Mouse (Mus musculus) forebrain, embryonic 15.5 days (tissue): Measurements from ENCODE around the gene Rtraf. TPM values are rescaled to one million over a fixed set of nuclear protein-coding genes. Genes with fewer than 3 reads are reported as not detected.
A peak's percentile ranks its signal among the peaks of the same experiment; 100 is the strongest.

Experiments used
- ATAC-seq: fragments of 200-750 bp; cut with Nextera tagmentation; replicated peaks from 2 replicates; pipeline ENCODE4 v1.8.0; 2017; ENCODE audit warnings: mild to moderate bottlenecking, moderate TSS enrichment, moderate library complexity
- H3K27ac ChIP-seq: fragments of 300-500 bp; sonication (generic); replicated peaks from 2 replicates; pipeline ENCODE4 v1.5.1; 2015; ENCODE audit warnings: mild to moderate bottlenecking, inconsistent platforms
- H3K27me3 ChIP-seq: fragments of 300-500 bp; sonication (generic); 2 replicates; pipeline ENCODE4 v1.6.1; 2015; ENCODE audit warnings: inconsistent platforms
- H3K36me3 ChIP-seq: fragments of 300-500 bp; sonication (generic); 2 replicates; pipeline ENCODE4 v1.6.1; 2015; ENCODE audit warnings: mild to moderate bottlenecking, inconsistent platforms
- H3K4me1 ChIP-seq: fragments of 300-500 bp; sonication (generic); 2 replicates; pipeline ENCODE4 v1.6.1; 2015; ENCODE audit warnings: inconsistent platforms
- H3K4me2 ChIP-seq: fragments of 300-500 bp; sonication (generic); replicated peaks from 2 replicates; pipeline ENCODE4 v1.6.1; 2015; ENCODE audit warnings: mild to moderate bottlenecking, inconsistent platforms
- H3K4me3 ChIP-seq: fragments of 300-500 bp; sonication (generic); 2 replicates; pipeline ENCODE4 v1.5.1; 2015; ENCODE audit warnings: mild to moderate bottlenecking, inconsistent platforms
- H3K9ac ChIP-seq: fragments of 300-500 bp; sonication (generic); replicated peaks from 2 replicates; pipeline ENCODE4 v1.6.1; 2015; ENCODE audit warnings: mild to moderate bottlenecking, inconsistent platforms
- H3K9me3 ChIP-seq: fragments of 300-500 bp; sonication (generic); 2 replicates; pipeline ENCODE4 v1.6.1; 2016; ENCODE audit warnings: inconsistent platforms
- WGBS: fragments of 180-500 bp; shearing (Covaris S2); methylation state at CpG from one replicate; pipeline ENCODE4 v1.1.7; 2015; ENCODE audit warnings: mixed read lengths; 5-methylcytosine and 5-hydroxymethylcytosine counted together
- polyA plus RNA-seq: library from polyadenylated mRNA; unstranded; fragments of >200 nt; fragmentation: Nextera tagmentation; extraction: Ambion mirVana; gene quantifications from 2 replicates; pipeline ENCODE4 v1.2.1, GENCODE M21; 2015

Gene Rtraf
- polyA plus RNA-seq, 1 experiment from 2014 or later = 190 TPM

DNA sequence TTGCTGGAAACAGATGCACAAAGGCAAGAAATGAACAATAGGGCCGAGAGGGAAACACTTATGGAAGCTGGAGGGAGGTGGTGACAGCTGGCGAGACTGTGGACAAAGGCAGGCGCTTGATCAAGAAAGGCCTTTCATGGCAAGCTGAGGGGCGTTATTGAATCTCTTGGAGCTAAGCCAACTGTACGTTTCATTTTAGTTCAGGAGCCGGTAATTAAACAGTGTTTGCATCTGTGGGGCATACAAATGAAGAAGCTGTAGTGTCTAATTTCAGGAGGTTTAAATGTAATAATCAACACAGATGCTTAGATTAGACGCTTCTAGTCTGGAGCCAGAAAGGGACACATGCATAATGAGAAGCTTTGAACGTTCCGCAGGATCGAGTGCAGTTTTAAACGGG lies 1.9 kb upstream of the Rtraf start:
- Histone ChIP-seq H3K27ac (peak overlapping the region; percentile 91), H3K27me3 (no peaks in the 10 kb centered on the region), H3K9me3 (no peaks in the 10 kb centered on the region), H3K4me3 (no peak overlapping the region), H3K9ac (no peak overlapping the region; the same call in 1 of the 2 replicates), H3K36me3 (peaks cover 12% of the 10 kb centered on the region), H3K4me1 (peaks cover 39% of the 10 kb centered on the region), H3K4me2 (peak overlapping the region; percentile 13)
- 2% methylated on average over 11 of the region's 11 CpGs for WGBS
- ATAC-seq = peak; percentile 63

DNA sequence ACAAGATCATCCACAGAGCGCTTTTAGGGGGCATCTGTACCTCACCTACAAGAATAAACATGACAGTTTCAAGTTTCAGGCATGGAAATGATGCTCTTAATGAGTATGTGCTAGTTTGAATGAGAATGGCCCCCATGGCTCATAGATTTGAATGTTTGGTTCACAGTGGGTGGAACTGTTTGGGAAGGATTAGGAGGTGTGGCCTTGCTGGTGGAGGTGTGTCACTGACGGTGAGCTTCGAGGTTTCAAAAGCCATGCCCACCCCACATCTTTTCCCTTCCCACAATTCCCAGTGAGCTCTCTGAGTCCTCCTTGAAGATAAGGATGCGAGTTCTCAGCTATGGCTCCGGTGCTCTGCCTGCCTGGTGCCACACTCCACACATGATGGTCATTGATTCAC lies 1.9 kb downstream of the Rtraf start:
- Histone ChIP-seq H3K4me1 (peaks cover 50% of the 10 kb centered on the region), H3K4me2 (0 out of 2 replicates have a peak overlapping the region, but pooled peaks have one; percentile 3), H3K27me3 (no peaks in the 10 kb centered on the region), H3K4me3 (no peak overlapping the region), H3K27ac (no peak overlapping the region), H3K36me3 (peaks cover 34% of the 10 kb centered on the region), H3K9ac (no peak overlapping the region), H3K9me3 (no peaks in the 10 kb centered on the region)
- 94% methylated on average over 5 of the region's 5 CpGs for WGBS
- no peak for ATAC-seq

DNA sequence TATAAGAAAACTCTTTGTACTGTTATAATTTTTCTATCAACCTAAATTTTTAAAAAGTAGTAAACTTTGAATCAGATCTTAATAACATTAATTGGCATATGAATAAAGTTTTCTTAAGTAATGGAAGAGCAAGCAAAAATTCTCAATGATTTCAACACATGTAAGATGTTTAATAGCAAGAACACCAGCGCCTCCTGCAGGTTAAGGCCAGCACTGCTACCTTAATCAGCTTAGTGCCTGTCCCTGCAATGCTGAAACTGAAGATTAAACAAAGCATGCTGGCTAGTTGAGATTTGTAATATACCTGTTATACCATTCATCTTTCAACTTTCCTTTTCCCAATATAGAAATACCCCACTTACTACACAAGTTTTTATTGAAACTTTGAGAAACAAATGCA lies 5.7 kb downstream of the Rtraf start:
- Histone ChIP-seq H3K4me1 (peaks cover 25% of the 10 kb centered on the region), H3K4me2 (no peak overlapping the region), H3K27ac (no peak overlapping the region), H3K4me3 (no peak overlapping the region), H3K27me3 (no peaks in the 10 kb centered on the region), H3K9me3 (no peaks in the 10 kb centered on the region), H3K9ac (no peak overlapping the region), H3K36me3 (peaks cover 69% of the 10 kb centered on the region)
- WGBS = 10% methylated on average over 1 of the region's 1 CpGs
- ATAC-seq = 0 out of 2 replicates have a peak, but pooled peaks have one; percentile 35

DNA sequence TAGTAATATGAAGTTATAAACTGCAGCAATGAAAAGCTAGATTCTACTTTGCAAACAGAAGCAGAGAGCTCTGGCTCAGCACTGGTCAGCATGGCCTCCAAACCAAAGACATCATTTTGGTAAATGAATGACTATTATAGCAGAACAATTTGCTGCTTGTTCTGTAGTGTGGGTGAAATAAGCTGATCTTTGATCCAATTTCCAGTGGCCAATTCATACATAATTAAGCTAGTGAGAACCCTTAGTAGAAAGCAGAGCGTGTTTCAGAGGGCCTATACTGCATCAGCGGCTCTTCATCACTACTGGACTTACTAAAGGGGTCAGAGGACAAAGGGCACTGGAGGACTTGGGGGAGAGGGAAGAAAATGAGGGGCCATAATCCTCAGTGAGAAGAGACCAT lies 10.6 kb downstream of the Rtraf start:
- peaks cover 64% of the 10 kb centered on the region for H3K36me3 ChIP-seq
- H3K4me2 ChIP-seq = no peak overlapping the region
- no peaks in the 10 kb centered on the region for H3K4me1 ChIP-seq
- no peak overlapping the region for H3K9ac ChIP-seq
- H3K27ac ChIP-seq = no peak overlapping the region
- H3K9me3 ChIP-seq = no peaks in the 10 kb centered on the region
- no peak overlapping the region for H3K4me3 ChIP-seq
- H3K27me3 ChIP-seq = no peaks in the 10 kb centered on the region
- ATAC-seq = no peak
- WGBS = 79% methylated on average over 2 of the region's 2 CpGs

DNA sequence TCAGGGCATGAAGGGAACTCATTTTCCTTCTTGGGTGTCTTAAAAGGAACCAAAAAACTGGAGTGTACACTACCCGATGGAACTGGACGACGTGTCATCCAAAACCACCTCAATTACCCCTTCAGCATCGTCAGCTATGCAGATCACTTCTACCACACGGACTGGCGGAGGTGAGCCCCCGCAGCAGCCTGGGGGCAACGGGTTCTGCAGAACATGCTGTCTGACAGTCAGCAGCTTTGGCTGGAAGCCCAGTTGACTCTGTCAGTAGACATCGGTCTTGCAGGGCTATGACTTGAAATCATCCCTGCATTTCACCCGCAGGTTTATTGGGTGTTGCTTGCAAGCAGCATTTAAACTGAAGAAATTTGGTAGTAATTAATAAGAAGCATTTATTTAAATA lies 13.7 kb downstream of the Rtraf start:
- ATAC-seq = no peak
- Histone ChIP-seq H3K9ac (no peak overlapping the region), H3K27me3 (no peaks in the 10 kb centered on the region), H3K4me2 (no peak overlapping the region), H3K4me1 (no peaks in the 10 kb centered on the region), H3K9me3 (no peaks in the 10 kb centered on the region), H3K4me3 (no peak overlapping the region), H3K27ac (no peak overlapping the region), H3K36me3 (peaks cover 41% of the 10 kb centered on the region)
- 57% methylated on average over 10 of the region's 10 CpGs for WGBS

DNA sequence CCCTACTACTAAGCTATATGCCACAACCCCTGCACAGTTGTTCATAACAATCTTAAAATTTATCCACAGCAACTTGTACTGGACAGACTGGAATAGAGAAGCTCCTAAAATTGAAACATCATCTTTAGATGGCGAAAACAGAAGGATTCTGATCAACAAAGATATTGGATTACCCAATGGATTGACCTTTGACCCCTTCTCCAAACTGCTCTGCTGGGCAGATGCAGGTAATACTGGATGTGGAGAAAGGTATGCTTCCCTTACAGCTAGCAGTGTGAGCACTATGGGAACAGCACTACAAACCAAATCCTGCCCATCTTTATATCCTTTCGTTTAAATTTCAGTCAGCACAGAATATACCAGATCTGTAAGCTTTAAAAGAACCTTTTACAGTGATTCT lies 15.8 kb downstream of the Rtraf start:
- H3K36me3 ChIP-seq = peaks cover 23% of the 10 kb centered on the region
- no peaks in the 10 kb centered on the region for H3K9me3 ChIP-seq
- WGBS = 93% methylated on average over 2 of the region's 2 CpGs
- peaks cover 7% of the 10 kb centered on the region; the same call in 1 of the 2 replicates for H3K4me1 ChIP-seq
- H3K27me3 ChIP-seq = no peaks in the 10 kb centered on the region
- H3K9ac ChIP-seq = no peak overlapping the region
- no peak overlapping the region for H3K4me3 ChIP-seq
- no peak overlapping the region for H3K27ac ChIP-seq
- no peak overlapping the region for H3K4me2 ChIP-seq
- ATAC-seq = no peak

DNA sequence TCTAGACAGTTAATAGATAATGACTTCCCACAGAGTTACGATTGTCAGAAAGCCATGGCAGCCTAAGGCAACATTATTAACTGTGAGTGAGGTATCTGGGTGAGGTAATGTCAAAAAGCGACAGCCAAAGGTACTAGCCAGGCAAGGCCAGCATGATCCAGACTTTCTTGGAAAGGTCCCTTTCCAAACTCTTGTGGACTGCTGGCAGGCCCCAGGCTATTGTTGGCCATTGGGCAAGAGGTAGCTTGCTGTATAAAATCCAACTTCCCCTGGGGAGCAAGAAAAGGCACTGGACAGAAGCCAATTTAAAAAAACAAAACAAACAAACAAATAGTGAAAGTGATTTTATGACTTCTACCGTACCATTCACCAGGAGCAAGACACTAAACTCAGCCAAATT lies 16.3 kb downstream of the Rtraf start:
- no peak for ATAC-seq
- H3K9me3 ChIP-seq = no peaks in the 10 kb centered on the region
- peaks cover 18% of the 10 kb centered on the region for H3K36me3 ChIP-seq
- peaks cover 7% of the 10 kb centered on the region; the same call in 1 of the 2 replicates for H3K4me1 ChIP-seq
- H3K27ac ChIP-seq = no peak overlapping the region
- no peak overlapping the region for H3K4me3 ChIP-seq
- 74% methylated on average over 3 of the region's 3 CpGs for WGBS
- H3K27me3 ChIP-seq = no peaks in the 10 kb centered on the region
- H3K9ac ChIP-seq = no peak overlapping the region
- H3K4me2 ChIP-seq = no peak overlapping the region

DNA sequence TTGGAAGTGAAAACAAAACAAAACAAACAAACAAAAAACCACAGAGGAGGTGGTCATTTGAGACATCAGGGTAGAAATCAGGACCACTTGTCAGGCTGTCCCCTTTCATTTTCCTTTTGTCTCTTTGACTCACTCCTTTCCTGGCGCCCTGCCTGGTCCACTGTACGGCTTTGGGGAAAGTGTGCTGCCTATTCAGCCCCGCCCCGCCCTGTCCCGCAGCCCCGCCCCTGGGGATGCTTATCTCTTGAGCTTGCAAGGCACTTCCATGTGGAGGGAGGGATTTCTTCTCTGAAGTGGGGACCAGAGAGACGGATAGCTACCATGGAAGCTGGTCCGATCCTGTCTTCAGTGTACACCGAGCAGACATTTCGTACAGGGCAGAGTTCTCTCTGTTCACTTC lies 20.0 kb downstream of the Rtraf start:
- 37% methylated on average over 10 of the region's 10 CpGs for WGBS
- no peak; the same call in 1 of the 2 replicates for ATAC-seq
- no peak overlapping the region for H3K4me2 ChIP-seq
- no peaks in the 10 kb centered on the region for H3K27me3 ChIP-seq
- no peaks in the 10 kb centered on the region for H3K9me3 ChIP-seq
- no peak overlapping the region for H3K9ac ChIP-seq
- H3K4me3 ChIP-seq = no peak overlapping the region
- H3K27ac ChIP-seq = no peak overlapping the region
- H3K4me1 ChIP-seq = peaks cover 7% of the 10 kb centered on the region; the same call in 1 of the 2 replicates
- no peaks in the 10 kb centered on the region for H3K36me3 ChIP-seq

DNA sequence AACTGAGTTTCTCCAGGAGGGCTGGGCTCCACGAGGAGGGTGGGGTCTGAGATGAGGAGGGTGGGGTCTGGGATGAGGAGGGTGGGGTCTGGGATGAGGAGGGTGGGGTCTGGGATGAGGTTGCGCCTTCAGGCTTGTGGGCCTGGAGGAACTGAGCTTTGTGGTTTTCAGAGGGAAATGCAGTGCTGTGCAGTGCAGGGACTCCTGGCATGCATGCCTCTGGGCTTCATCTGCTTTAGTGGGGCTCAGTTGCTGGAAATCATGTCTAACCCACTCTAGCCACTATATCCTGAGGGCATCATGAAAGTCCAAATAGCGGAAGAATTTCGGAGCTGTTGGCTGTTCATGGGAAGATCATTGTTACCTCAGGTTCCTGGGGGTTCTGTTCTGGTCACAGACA lies 20.4 kb downstream of the Rtraf start:
- ATAC-seq = peak; percentile 27; the same call in 1 of the 2 replicates
- H3K36me3 ChIP-seq = no peaks in the 10 kb centered on the region
- peaks cover 7% of the 10 kb centered on the region; the same call in 1 of the 2 replicates for H3K4me1 ChIP-seq
- no peak overlapping the region for H3K9ac ChIP-seq
- no peak overlapping the region for H3K27ac ChIP-seq
- H3K4me2 ChIP-seq = no peak overlapping the region
- no peak overlapping the region for H3K4me3 ChIP-seq
- H3K9me3 ChIP-seq = no peaks in the 10 kb centered on the region
- 58% methylated on average over 4 of the region's 4 CpGs for WGBS
- no peaks in the 10 kb centered on the region for H3K27me3 ChIP-seq

DNA sequence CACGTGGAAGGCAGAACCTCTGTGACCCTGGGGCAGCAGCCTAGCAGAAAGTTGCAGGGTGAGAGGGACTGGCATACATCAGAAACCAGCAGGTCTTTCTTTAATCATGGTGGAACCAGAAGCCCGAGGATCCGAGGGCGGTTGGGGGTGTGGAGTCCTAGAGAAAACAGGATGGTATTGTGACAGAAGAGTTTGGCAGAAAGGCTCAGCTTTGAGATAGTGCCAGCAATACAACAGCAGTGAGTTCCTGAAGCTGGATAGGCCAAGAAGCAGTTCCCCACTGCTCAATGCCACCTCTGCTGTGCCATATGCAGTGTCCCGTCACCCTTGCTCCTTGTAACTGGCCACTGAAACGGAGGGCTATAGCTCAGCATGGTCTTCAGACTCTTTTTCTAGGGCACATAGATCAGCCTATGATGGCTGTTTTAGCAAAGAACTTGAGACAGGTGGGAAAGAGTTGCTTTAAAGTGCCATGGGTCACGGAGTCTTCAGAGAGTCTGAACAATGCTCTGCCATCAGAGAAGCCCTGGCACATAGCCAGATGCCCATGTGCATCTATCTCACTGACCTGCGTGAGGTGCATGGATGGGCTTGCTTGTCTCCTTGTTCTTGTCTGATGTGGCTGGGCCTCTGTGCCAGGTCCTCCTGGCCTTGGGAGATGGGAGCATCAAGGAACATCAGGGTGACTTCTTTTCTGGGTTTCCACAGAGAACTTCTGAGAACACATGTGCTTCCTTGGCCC lies 22.0 kb downstream of the Rtraf start:
- H3K27me3 ChIP-seq = no peaks in the 10 kb centered on the region
- no peak overlapping the region for H3K4me3 ChIP-seq
- no peak overlapping the region for H3K9ac ChIP-seq
- peaks cover 7% of the 10 kb centered on the region; the same call in 1 of the 2 replicates for H3K4me1 ChIP-seq
- H3K9me3 ChIP-seq = no peaks in the 10 kb centered on the region
- H3K36me3 ChIP-seq = no peaks in the 10 kb centered on the region
- no peak overlapping the region for H3K27ac ChIP-seq
- no peak overlapping the region for H3K4me2 ChIP-seq
- 79% methylated on average over 8 of the region's 8 CpGs for whole genome bisulfite sequencing
- ATAC-seq = no peak

DNA sequence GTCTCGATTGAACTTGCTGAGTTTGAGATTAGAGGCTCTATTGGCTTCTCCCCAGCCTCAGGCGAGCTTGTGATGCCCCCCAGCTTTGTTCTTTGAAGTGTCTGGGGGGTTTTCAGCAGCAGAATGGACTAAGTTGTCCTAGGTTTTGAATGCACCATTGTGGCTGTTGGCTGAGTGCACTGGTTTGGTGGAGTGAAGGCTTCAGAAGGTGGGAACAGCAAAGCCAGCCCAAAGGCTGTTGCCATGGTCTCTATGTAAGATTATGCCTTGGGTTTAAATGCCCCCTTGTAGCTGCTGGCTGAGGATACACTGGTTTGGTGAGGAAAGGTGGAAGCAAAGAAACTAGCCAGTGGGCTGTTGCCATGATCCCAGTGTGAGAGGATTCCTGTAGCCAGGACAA lies 23.1 kb downstream of the Rtraf start:
- no peak overlapping the region for H3K4me2 ChIP-seq
- H3K27me3 ChIP-seq = no peaks in the 10 kb centered on the region
- H3K36me3 ChIP-seq = no peaks in the 10 kb centered on the region
- WGBS = 59% methylated on average over 2 of the region's 2 CpGs
- H3K4me3 ChIP-seq = no peak overlapping the region
- H3K9ac ChIP-seq = no peak overlapping the region
- peaks cover 7% of the 10 kb centered on the region; the same call in 1 of the 2 replicates for H3K4me1 ChIP-seq
- H3K9me3 ChIP-seq = no peaks in the 10 kb centered on the region
- no peak overlapping the region for H3K27ac ChIP-seq
- no peak for ATAC-seq

DNA sequence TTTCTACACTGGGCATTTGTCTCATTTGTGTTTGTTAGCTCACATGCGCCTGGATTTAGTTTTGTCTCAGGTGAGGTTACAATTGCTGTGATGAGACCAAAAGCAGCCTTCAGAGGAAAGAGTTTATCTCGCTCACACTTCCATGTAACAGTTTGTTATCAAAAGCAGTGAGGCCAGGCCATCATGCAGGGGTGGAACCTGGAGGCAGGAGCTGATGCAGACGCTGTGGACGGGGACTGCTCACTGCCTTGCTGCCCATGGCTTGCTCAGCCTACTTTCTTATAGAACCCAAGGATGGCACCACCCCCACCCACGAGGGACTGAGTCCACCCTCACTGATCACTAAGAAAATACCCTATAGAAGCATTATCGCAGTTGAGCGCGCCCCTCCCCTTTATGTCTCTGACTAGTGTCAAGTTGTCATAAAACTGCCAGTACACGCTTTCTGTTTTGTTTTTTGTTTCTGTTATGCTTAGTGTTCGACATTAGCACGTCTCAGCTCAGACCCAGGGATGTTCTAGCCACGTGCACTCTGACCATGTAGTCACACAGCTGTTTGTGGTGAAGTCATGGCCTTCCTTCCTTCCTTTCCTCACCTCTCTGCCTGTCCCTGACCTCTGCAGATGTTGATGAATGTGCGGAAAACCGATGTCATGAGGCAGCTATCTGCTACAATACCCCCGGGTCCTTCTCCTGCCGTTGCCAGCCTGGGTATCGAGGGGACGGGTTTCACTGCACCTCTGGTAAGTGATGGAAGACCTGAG lies 26.9 kb downstream of the Rtraf start:
- no peaks in the 10 kb centered on the region for H3K36me3 ChIP-seq
- no peaks in the 10 kb centered on the region for H3K4me1 ChIP-seq
- H3K4me2 ChIP-seq = no peak overlapping the region
- H3K27me3 ChIP-seq = no peaks in the 10 kb centered on the region
- no peak overlapping the region for H3K9ac ChIP-seq
- H3K27ac ChIP-seq = no peak overlapping the region
- H3K4me3 ChIP-seq = no peak overlapping the region
- no peak for ATAC-seq
- WGBS = 92% methylated on average over 18 of the region's 18 CpGs
- no peaks in the 10 kb centered on the region for H3K9me3 ChIP-seq
